Mouse (Mus musculus): ENCODE measurements around the gene Nectin1. TPM values are rescaled to one million over a fixed set of nuclear protein-coding genes. Genes with fewer than 3 reads are reported as not detected.
A peak's percentile ranks its signal among the peaks of the same experiment; 100 is the strongest.

The Nectin1 gene
- polyA plus RNA-seq, 1 experiment from 2014 or later: 15.5 TPM

DNA sequence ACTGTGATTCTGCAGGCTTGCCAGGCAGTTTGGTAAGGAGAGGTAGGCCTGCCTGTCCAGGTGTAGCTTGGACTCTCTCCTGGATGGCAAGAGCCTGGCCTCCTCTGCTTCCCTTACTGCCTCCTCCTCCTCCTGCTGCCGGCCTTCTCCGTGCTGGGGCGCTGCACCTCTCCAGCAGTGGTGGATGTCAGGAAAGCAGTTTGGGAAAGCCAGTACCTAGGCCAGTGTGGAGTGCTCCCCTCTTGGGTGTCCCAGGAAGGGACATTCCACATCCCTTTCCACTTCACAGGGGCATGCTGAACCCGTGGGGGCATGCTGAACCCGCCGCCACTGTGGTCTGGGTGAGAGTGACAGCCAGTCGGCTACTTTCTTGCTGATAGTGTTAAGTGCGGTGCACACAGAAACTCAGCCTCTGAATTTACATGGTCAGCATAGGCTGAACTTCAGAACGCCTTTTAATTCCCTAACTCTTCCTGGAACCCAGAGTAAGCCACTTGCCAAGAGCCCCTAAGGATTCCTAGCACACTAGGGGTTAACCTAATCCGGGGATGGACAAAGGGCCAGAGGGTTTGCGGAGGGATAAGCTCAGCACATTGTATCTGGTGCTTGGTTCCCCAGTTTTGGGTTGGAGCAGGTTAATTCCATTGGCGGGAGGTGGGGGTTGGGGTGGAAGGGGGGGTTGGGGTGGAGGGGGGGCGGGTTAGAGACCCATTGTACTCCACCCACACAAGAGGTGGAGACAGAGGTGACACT lies 2.3 kb downstream of the Nectin1 start:
- Histone ChIP-seq H3K4me2 (ENCODE audit: low read length) (peak overlapping the region; percentile 80), H3K9me3 (ENCODE audit: control insufficient read depth, low read length) (no peaks in the 10 kb centered on the region), H3K36me3 (ENCODE audit: control insufficient read depth, insufficient read depth, low read length) (no peaks in the 10 kb centered on the region), H3K4me3 (ENCODE audit: low read length) (peak overlapping the region; percentile 87), H3K27me3 (replicated peaks; ENCODE audit: control insufficient read depth, insufficient read depth, low read length) (no peaks in the 10 kb centered on the region), H3K9ac (ENCODE audit: low read depth, low read length) (peak overlapping the region; percentile 96), H3K4me1 (ENCODE audit: control insufficient read depth, insufficient read depth, low read depth, low read length) (peaks cover 57% of the 10 kb centered on the region), H3K27ac (ENCODE audit: low read depth, low read length) (peak overlapping the region; percentile 71)
- WGBS: 4% methylated on average over 12 of the region's 13 CpGs
- no peak for ATAC-seq

DNA sequence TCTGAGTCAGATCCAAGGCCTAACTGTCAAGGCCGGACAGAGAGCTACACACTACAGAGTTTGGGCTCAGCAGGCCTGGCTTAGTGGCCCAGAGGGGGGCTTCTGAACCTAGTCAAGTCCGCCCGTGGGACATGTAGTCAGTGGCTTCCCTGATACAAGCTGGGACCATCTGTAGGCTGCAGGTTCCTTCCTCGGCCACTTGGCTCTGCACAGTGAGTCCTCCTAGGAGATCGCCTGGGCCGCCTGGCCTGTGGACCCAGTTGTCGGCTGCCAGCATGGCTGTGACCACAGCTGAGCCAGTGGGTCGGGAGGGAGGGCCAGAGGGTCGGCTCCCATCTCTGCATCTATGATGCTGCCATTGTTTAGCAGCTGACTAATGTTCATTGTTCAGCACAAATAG lies 3.9 kb downstream of the Nectin1 start:
- no peaks in the 10 kb centered on the region for H3K9me3 ChIP-seq (ENCODE audit: control insufficient read depth, low read length)
- H3K4me2 ChIP-seq (ENCODE audit: low read length): peak overlapping the region; percentile 80
- H3K4me3 ChIP-seq (ENCODE audit: low read length): peak overlapping the region; percentile 87
- 16% methylated on average over 9 of the region's 9 CpGs for WGBS
- peaks cover 55% of the 10 kb centered on the region for H3K4me1 ChIP-seq (ENCODE audit: control insufficient read depth, insufficient read depth, low read depth, low read length)
- no peak for ATAC-seq
- no peak overlapping the region for H3K27ac ChIP-seq (ENCODE audit: low read depth, low read length)
- peak overlapping the region; percentile 96; the same call in 1 of the 2 replicates for H3K9ac ChIP-seq (ENCODE audit: low read depth, low read length)
- H3K27me3 ChIP-seq (replicated peaks; ENCODE audit: control insufficient read depth, insufficient read depth, low read length): no peaks in the 10 kb centered on the region
- no peaks in the 10 kb centered on the region for H3K36me3 ChIP-seq (ENCODE audit: control insufficient read depth, insufficient read depth, low read length)

DNA sequence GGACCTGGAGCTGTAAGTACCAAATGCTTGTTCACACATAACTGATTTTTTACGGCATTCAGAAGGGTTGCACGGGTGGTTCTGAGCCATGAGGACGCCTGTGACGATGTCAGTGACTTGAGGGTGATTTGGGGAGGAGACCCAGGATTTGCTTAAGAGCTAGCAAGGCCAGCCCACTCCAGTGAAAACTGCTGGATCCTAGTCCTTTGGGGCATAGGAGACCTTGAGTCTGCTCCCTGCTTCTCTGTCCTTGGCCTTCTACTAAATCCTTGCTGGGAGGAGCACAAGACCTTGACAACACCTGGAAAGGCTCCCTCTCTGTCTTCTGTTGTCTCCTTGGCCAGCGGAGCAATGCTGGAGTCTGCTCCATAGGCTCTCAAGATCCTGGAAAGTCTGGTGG lies 4.7 kb downstream of the Nectin1 start:
- no peak for ATAC-seq
- H3K27ac ChIP-seq (ENCODE audit: low read depth, low read length): no peak overlapping the region
- no peak overlapping the region for H3K9ac ChIP-seq (ENCODE audit: low read depth, low read length)
- no peaks in the 10 kb centered on the region for H3K27me3 ChIP-seq (replicated peaks; ENCODE audit: control insufficient read depth, insufficient read depth, low read length)
- no peaks in the 10 kb centered on the region for H3K36me3 ChIP-seq (ENCODE audit: control insufficient read depth, insufficient read depth, low read length)
- WGBS: 51% methylated on average over 5 of the region's 5 CpGs
- peak overlapping the region; percentile 80 for H3K4me2 ChIP-seq (ENCODE audit: low read length)
- no peaks in the 10 kb centered on the region for H3K9me3 ChIP-seq (ENCODE audit: control insufficient read depth, low read length)
- no peak overlapping the region for H3K4me3 ChIP-seq (ENCODE audit: low read length)
- H3K4me1 ChIP-seq (ENCODE audit: control insufficient read depth, insufficient read depth, low read depth, low read length): peaks cover 51% of the 10 kb centered on the region

DNA sequence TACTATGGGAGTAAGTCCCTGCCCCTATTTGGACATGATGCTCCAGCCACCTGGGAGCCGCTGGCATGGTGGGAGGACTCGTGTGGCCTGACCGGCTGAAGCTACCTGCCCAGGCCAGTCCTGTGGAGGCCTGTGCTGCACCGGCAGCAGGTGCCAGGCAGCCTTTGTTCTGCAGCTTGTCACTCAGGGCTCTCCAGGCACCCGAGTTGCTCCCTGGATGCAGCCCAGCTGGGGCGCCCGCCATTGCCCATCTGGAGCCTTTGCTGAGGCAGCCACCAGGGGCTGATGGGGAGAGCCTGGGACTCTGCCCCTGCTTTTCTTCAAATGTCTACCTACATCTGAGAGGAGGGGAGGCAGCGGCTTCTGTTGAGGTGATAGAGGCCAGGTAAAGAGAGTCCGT lies 6.3 kb downstream of the Nectin1 start:
- peaks cover 66% of the 10 kb centered on the region for H3K4me1 ChIP-seq (ENCODE audit: control insufficient read depth, insufficient read depth, low read depth, low read length)
- H3K4me2 ChIP-seq (ENCODE audit: low read length): no peak overlapping the region
- 52% methylated on average over 9 of the region's 9 CpGs for WGBS
- peak overlapping the region; percentile 23; the same call in 1 of the 2 replicates for H3K9ac ChIP-seq (ENCODE audit: low read depth, low read length)
- no peaks in the 10 kb centered on the region for H3K36me3 ChIP-seq (ENCODE audit: control insufficient read depth, insufficient read depth, low read length)
- H3K4me3 ChIP-seq (ENCODE audit: low read length): no peak overlapping the region
- H3K9me3 ChIP-seq (ENCODE audit: control insufficient read depth, low read length): no peaks in the 10 kb centered on the region
- H3K27me3 ChIP-seq (replicated peaks; ENCODE audit: control insufficient read depth, insufficient read depth, low read length): no peaks in the 10 kb centered on the region
- no peak overlapping the region for H3K27ac ChIP-seq (ENCODE audit: low read depth, low read length)
- ATAC-seq: no peak

DNA sequence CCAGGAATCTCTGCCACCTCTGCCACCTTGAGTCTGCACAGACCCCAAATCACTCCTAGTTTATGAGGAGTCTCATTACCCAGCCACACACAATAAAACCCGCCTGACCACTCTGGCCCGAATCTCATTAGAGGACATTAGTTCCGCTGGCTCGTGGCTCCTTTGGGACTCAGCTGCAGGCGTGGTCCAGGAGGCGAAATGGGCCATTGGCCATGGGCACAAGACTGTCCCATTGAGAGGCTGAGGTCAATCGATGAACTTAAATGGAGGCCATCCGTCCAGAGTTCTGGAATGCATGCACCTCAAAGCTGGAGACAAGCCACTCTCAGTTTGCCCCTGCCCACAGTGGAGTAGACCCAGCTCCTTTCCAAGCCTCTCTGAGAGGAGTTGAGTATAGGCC lies 7.3 kb downstream of the Nectin1 start:
- no peak overlapping the region for H3K4me3 ChIP-seq (ENCODE audit: low read length)
- no peak overlapping the region for H3K9ac ChIP-seq (ENCODE audit: low read depth, low read length)
- no peaks in the 10 kb centered on the region for H3K36me3 ChIP-seq (ENCODE audit: control insufficient read depth, insufficient read depth, low read length)
- WGBS: 36% methylated on average over 8 of the region's 8 CpGs
- ATAC-seq: no peak
- H3K4me2 ChIP-seq (ENCODE audit: low read length): no peak overlapping the region
- H3K4me1 ChIP-seq (ENCODE audit: control insufficient read depth, insufficient read depth, low read depth, low read length): peaks cover 63% of the 10 kb centered on the region
- H3K27ac ChIP-seq (ENCODE audit: low read depth, low read length): no peak overlapping the region
- no peaks in the 10 kb centered on the region for H3K9me3 ChIP-seq (ENCODE audit: control insufficient read depth, low read length)
- no peaks in the 10 kb centered on the region for H3K27me3 ChIP-seq (replicated peaks; ENCODE audit: control insufficient read depth, insufficient read depth, low read length)

DNA sequence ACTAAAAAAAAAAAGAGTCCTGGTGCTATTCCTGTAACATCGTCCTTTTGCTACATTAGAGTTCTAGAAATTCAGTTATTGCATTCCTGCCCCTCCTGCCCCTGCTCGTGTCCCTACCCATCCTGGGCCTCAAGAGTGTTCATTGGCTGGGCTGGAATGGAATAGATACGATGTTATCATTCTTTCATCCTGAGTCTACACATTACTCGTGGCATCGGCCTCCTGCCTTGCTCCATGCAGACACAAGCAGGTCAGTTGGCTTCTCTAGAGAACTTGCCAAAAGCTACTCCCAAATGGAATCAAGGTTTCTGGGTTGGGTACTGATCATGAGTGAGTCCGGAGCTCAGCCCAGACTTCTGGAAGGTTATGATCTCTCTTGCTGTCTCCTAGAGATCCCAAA lies 9.7 kb downstream of the Nectin1 start:
- ATAC-seq: no peak
- peaks cover 51% of the 10 kb centered on the region for H3K4me1 ChIP-seq (ENCODE audit: control insufficient read depth, insufficient read depth, low read depth, low read length)
- no peak overlapping the region for H3K4me3 ChIP-seq (ENCODE audit: low read length)
- H3K4me2 ChIP-seq (ENCODE audit: low read length): no peak overlapping the region
- H3K36me3 ChIP-seq (ENCODE audit: control insufficient read depth, insufficient read depth, low read length): no peaks in the 10 kb centered on the region
- H3K9ac ChIP-seq (ENCODE audit: low read depth, low read length): no peak overlapping the region
- H3K27ac ChIP-seq (ENCODE audit: low read depth, low read length): no peak overlapping the region
- 80% methylated on average over 6 of the region's 6 CpGs for WGBS
- H3K9me3 ChIP-seq (ENCODE audit: control insufficient read depth, low read length): no peaks in the 10 kb centered on the region
- no peaks in the 10 kb centered on the region for H3K27me3 ChIP-seq (replicated peaks; ENCODE audit: control insufficient read depth, insufficient read depth, low read length)

DNA sequence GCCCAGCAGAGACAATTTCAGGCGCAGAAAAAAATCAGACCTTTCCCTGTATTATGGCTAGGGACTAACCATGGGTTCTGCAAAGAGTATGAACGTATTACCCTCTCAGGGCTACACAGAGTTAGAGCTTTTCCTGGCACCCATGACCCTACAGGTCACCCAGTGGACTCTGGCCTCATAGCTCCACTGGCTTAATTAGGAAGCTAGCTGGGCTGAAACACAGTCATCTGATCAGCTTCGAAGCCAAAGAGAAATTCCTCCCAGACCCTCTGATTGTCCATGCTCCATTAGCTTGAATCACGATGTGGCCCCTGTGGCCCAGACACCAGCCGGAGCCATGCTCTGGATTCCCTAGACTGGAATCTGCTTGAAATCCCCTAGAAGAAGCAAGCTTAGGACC lies 10.3 kb downstream of the Nectin1 start:
- WGBS: 49% methylated on average over 5 of the region's 5 CpGs
- Histone ChIP-seq H3K4me2 (ENCODE audit: low read length) (peak overlapping the region; percentile 3; the same call in 1 of the 2 replicates), H3K4me3 (ENCODE audit: low read length) (no peak overlapping the region), H3K27me3 (replicated peaks; ENCODE audit: control insufficient read depth, insufficient read depth, low read length) (no peaks in the 10 kb centered on the region), H3K27ac (ENCODE audit: low read depth, low read length) (peak overlapping the region; percentile 23; the same call in 1 of the 2 replicates), H3K9me3 (ENCODE audit: control insufficient read depth, low read length) (no peaks in the 10 kb centered on the region), H3K9ac (ENCODE audit: low read depth, low read length) (no peak overlapping the region), H3K36me3 (ENCODE audit: control insufficient read depth, insufficient read depth, low read length) (no peaks in the 10 kb centered on the region), H3K4me1 (ENCODE audit: control insufficient read depth, insufficient read depth, low read depth, low read length) (peaks cover 51% of the 10 kb centered on the region)
- no peak for ATAC-seq

DNA sequence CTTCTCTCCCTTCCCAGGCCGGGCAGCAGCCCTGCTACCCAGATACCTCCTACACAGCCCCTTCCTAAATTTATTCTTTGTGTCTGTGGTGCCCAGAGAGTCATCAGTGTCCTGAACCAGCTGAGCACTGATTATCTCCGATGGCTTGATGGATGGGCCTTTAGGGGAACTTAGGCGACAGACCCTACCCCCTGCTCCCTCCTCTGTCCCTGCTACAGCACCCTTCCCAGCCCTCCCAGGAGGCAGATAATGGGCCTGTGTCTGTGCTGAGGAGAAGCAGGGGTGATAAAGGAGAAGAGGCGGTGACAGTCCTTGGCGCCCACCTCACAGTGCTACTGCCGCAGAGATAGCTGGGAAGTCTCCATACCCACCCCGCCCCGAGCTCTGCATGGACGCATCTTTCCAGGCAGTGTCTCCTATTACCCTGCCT lies 11.0 kb downstream of the Nectin1 start:
- Histone ChIP-seq H3K9me3 (ENCODE audit: control insufficient read depth, low read length) (no peaks in the 10 kb centered on the region), H3K36me3 (ENCODE audit: control insufficient read depth, insufficient read depth, low read length) (no peaks in the 10 kb centered on the region), H3K4me3 (ENCODE audit: low read length) (no peak overlapping the region), H3K4me1 (ENCODE audit: control insufficient read depth, insufficient read depth, low read depth, low read length) (peaks cover 48% of the 10 kb centered on the region), H3K27ac (ENCODE audit: low read depth, low read length) (peak overlapping the region; percentile 52), H3K4me2 (ENCODE audit: low read length) (peak overlapping the region; percentile 18), H3K27me3 (replicated peaks; ENCODE audit: control insufficient read depth, insufficient read depth, low read length) (no peaks in the 10 kb centered on the region), H3K9ac (ENCODE audit: low read depth, low read length) (peak overlapping the region; percentile 8; the same call in 1 of the 2 replicates)
- ATAC-seq: peak; percentile 66
- WGBS: 46% methylated on average over 9 of the region's 9 CpGs

DNA sequence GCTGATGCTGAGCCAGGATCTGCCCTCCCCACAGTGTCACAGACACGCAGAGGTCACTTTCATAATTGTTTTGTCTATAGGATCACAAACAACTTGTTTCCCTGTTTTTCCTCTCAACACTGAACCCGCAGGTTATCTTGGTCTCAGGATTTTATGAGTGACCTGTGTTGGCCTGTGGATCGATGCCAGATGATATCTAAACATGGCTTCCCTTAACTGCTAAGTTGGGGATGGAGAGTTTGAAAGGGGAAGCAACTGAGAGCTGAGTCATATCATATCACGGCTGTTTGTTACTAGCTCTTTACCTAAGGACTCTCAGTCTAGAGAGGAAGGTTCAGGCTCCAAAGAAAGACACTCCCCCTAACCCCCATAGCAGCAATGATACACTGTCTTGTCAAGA lies 11.7 kb downstream of the Nectin1 start:
- no peak overlapping the region for H3K9ac ChIP-seq (ENCODE audit: low read depth, low read length)
- peaks cover 47% of the 10 kb centered on the region for H3K4me1 ChIP-seq (ENCODE audit: control insufficient read depth, insufficient read depth, low read depth, low read length)
- no peak overlapping the region; the same call in 1 of the 2 replicates for H3K27ac ChIP-seq (ENCODE audit: low read depth, low read length)
- no peak overlapping the region for H3K4me2 ChIP-seq (ENCODE audit: low read length)
- no peaks in the 10 kb centered on the region for H3K36me3 ChIP-seq (ENCODE audit: control insufficient read depth, insufficient read depth, low read length)
- H3K27me3 ChIP-seq (replicated peaks; ENCODE audit: control insufficient read depth, insufficient read depth, low read length): no peaks in the 10 kb centered on the region
- 79% methylated on average over 4 of the region's 4 CpGs for WGBS
- H3K4me3 ChIP-seq (ENCODE audit: low read length): no peak overlapping the region
- H3K9me3 ChIP-seq (ENCODE audit: control insufficient read depth, low read length): no peaks in the 10 kb centered on the region
- ATAC-seq: no peak
